Mouse (Mus musculus) cerebellum, adult 2 months (tissue): ENCODE measurements around the gene Zmym4.

Source experiments
- CTCF ChIP-seq: fragments of 200-500 bp; IDR thresholded peaks from 2 replicates; pipeline ENCODE4 v1.5.1; 2011; ENCODE audit warnings: low read depth, mild to moderate bottlenecking, control low read depth, low read length, moderate library complexity, borderline replicate concordance; ENCODE audit not compliant: insufficient read depth
- POLR2A ChIP-seq: fragments of 200-500 bp; IDR thresholded peaks from 2 replicates; pipeline ENCODE4 v1.6.1; 2011; ENCODE audit warnings: low read length, control low read depth, borderline replicate concordance; ENCODE audit not compliant: insufficient read depth

DNA sequence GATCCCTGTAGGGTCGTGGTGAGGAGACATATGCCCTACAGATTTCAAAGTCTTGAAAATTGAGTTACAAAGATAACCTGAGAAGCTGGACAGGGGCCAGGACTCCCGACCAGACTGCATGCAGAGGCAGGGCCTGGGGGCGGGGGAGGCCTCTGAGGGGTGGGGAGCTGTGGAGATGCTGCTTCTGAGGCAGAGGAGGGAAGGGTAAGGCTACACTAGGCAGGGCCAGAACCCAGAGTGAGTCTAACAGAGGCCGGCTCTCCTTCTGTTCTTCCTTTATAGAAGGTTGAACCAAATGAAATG lies 117.2 kb downstream of the Zmym4 start:
- no peak for TF ChIP-seq CTCF
- TF ChIP-seq POLR2A: no peak
